Mouse (Mus musculus) embryonic fibroblast, embryonic 13.5 days (primary cell): Measurements from ENCODE around the gene Adtrp.

Experiments used
- CTCF ChIP-seq: IDR thresholded peaks from 2 replicates; pipeline ENCODE4 v1.5.1; 2011; ENCODE audit warnings: mild to moderate bottlenecking, control low read depth, low read length, moderate library complexity, borderline replicate concordance; ENCODE audit not compliant: insufficient read depth
- POLR2A ChIP-seq: IDR thresholded peaks from 2 replicates; pipeline ENCODE4 v1.6.1; 2011; ENCODE audit warnings: low read depth, mild to moderate bottlenecking, control low read depth, low read length, moderate library complexity

GRCm38 (mm10) chr13:41753114-41753513, 94.4 kb downstream of the Adtrp start:
- no peak for TF ChIP-seq POLR2A
- no peak for TF ChIP-seq CTCF
